Mouse (Mus musculus) brown adipose tissue, adult 24 weeks (tissue): ENCODE results near the gene Ahdc1. TPM values are rescaled to one million over a fixed set of nuclear protein-coding genes. Genes with fewer than 3 reads are reported as not detected.

Source experiments
- H3K27ac ChIP-seq: fragments of 200-500 bp; replicated peaks from 2 replicates; pipeline ENCODE4 v1.5.1; 2012; ENCODE audit warnings: low read depth, mild to moderate bottlenecking, low read length
- H3K4me1 ChIP-seq: fragments of 200-500 bp; 2 replicates; pipeline ENCODE4 v1.6.1; 2012; ENCODE audit warnings: low read length, mixed read lengths; ENCODE audit not compliant: control insufficient read depth, insufficient read depth, insufficient read length
- H3K4me3 ChIP-seq: fragments of 200-500 bp; 2 replicates; pipeline ENCODE4 v1.5.1; 2012; ENCODE audit warnings: low read depth, mild to moderate bottlenecking, low read length, moderate library complexity; ENCODE audit not compliant: insufficient read depth
- polyA plus RNA-seq: library from polyadenylated mRNA; stranded (reverse); fragments of >200 nt; gene quantifications from 2 replicates; pipeline ENCODE4 v1.2.4, GENCODE M21; 2012; ENCODE audit not compliant: missing spikeins, insufficient read depth, insufficient read length

Ahdc1 gene
- polyA plus RNA-seq, 1 experiment: 26.1 TPM

GRCm38 (mm10) chr4:133047353-133048105 is 36.5 kb downstream of the Ahdc1 start:
- Histone ChIP-seq H3K27ac (peak overlapping the region; percentile 66), H3K4me3 (no peak overlapping the region), H3K4me1 (peaks cover 61% of the 10 kb centered on the region)

- H3K4me1 ChIP-seq: peaks cover 45% of the 10 kb centered on the region
- peak overlapping the region; percentile 86 for H3K27ac ChIP-seq
- H3K4me3 ChIP-seq: no peak overlapping the region
Observed at GRCm38 (mm10) chr4:133049071-133049920, 38.2 kb downstream of the Ahdc1 start.

DNA sequence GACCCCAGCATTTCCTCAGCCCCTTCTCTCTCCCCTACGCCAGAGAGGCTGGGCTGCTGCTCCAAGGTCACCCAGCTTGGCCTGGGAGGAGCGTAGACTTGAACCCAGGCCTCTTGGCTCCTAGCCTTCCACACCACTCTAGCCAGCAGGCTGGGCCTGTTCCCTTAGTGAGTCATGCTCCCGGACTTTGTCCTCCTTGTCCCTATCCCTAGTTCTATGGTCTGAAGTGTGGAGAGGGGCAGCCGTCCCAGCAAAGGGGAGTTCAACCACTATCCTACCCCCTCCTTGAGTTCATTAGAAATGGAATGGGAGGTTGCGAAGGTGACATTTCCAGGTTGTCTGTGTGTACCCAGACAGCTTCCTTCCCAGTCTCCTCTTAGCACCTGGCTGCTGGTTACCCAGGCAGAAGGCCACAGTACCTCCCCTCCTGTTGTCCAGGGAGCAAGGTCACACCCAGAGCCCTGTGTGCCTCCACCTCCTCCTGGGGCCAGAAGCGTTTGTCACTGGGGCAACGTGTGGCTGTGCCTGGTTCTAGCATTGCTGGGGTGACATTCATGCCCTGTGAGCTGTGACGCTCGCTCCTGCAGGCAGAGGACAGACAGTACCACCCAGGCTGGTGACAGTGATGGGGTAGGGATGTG is 39.3 kb downstream of the Ahdc1 start:
- Histone ChIP-seq H3K4me1 (peaks cover 34% of the 10 kb centered on the region), H3K27ac (peak overlapping the region; percentile 86), H3K4me3 (no peak overlapping the region)

GRCm38 (mm10) chr4:133050837-133051549 is 39.9 kb downstream of the Ahdc1 start:
- peaks cover 31% of the 10 kb centered on the region for H3K4me1 ChIP-seq
- peak overlapping the region; percentile 86 for H3K27ac ChIP-seq
- H3K4me3 ChIP-seq: no peak overlapping the region

DNA sequence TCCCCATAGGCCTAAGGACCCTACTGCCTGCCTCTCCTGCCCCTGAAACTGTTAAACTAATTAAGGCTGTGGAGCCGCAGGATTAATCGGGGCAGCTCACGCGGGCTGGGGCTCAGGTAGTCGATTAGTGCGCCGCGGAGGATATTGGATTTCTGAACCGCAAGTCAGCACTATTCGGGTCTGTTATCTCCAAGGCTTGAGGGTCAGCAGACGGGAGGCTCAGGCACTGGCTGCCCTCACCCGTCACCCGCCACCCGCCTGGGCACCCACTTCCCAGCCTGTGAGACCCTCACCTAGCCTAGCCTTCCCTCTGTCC is 40.4 kb downstream of the Ahdc1 start:
- H3K4me3 ChIP-seq: no peak overlapping the region
- H3K27ac ChIP-seq: peak overlapping the region; percentile 86
- peaks cover 28% of the 10 kb centered on the region for H3K4me1 ChIP-seq

GRCm38 (mm10) chr4:133052029-133052745 is 41.1 kb downstream of the Ahdc1 start:
- Histone ChIP-seq H3K4me1 (peaks cover 23% of the 10 kb centered on the region), H3K27ac (peak overlapping the region; percentile 41), H3K4me3 (no peak overlapping the region)

- Histone ChIP-seq H3K27ac (0 out of 2 replicates have a peak overlapping the region, but pooled peaks have one; percentile 4), H3K4me1 (peaks cover 28% of the 10 kb centered on the region), H3K4me3 (no peak overlapping the region)
Observed at GRCm38 (mm10) chr4:133052995-133053572, 42.0 kb downstream of the Ahdc1 start.

- Histone ChIP-seq H3K4me1 (peaks cover 36% of the 10 kb centered on the region), H3K27ac (no peak overlapping the region), H3K4me3 (no peak overlapping the region)
Observed at GRCm38 (mm10) chr4:133054530-133054929, 43.5 kb downstream of the Ahdc1 start.

GRCm38 (mm10) chr4:133055163-133055951 is 44.3 kb downstream of the Ahdc1 start:
- Histone ChIP-seq H3K4me1 (peaks cover 33% of the 10 kb centered on the region), H3K27ac (peak overlapping the region; percentile 67), H3K4me3 (no peak overlapping the region)

GRCm38 (mm10) chr4:133056069-133056890 is 45.2 kb downstream of the Ahdc1 start:
- Histone ChIP-seq H3K4me1 (peaks cover 25% of the 10 kb centered on the region), H3K4me3 (no peak overlapping the region)

GRCm38 (mm10) chr4:133057389-133058122 is 46.5 kb downstream of the Ahdc1 start:
- H3K4me1 ChIP-seq: peaks cover 18% of the 10 kb centered on the region
- H3K27ac ChIP-seq: peak overlapping the region; percentile 89
- peak overlapping the region; percentile 16 for H3K4me3 ChIP-seq

More at GRCm38 (mm10) chr4:133056069-133056890, 45.2 kb downstream of the Ahdc1 start:
- peak overlapping the region; percentile 68 for H3K27ac ChIP-seq

DNA sequence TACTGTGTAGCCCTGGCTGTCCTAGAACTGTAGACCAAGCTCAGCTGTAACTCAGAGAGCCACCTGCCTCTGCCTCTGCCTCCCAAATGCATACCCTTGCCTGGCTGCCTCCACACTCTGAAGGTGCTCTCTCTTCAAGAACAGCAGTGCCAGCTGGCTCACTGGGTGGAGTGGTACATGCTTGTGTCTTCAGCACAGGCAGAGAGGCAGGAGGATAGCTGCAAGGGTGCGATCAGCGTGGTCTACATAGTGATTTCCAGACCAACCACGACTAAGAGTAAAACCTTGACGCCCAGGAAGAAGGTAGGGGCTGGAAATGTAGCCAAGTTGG is 47.0 kb downstream of the Ahdc1 start:
- H3K4me3 ChIP-seq: no peak overlapping the region
- peaks cover 18% of the 10 kb centered on the region for H3K4me1 ChIP-seq
- H3K27ac ChIP-seq: peak overlapping the region; percentile 64
